Mouse (Mus musculus) lung, postnatal 0 days (tissue): ENCODE data around the gene Gnaq.

Source experiments
- CTCF ChIP-seq: IDR thresholded peaks from 2 replicates; pipeline ENCODE4 v1.5.1; 2016; ENCODE audit warnings: antibody characterized with exemption, mild to moderate bottlenecking
- EP300 ChIP-seq: IDR thresholded peaks from 2 replicates; pipeline ENCODE4 v1.6.1; 2016; ENCODE audit warnings: antibody characterized with exemption, mild to moderate bottlenecking, control low read depth

- no peak for TF ChIP-seq CTCF
- TF ChIP-seq EP300: no peak
These were observed 103.0 kb downstream of the Gnaq start for GRCm38 (mm10) chr19:16235594-16235993.
